Mouse (Mus musculus): ENCODE measurements around the gene Carmil1. TPM values are rescaled to one million over a fixed set of nuclear protein-coding genes. Genes with fewer than 3 reads are reported as not detected.

The Carmil1 gene
- polyA plus RNA-seq, 1 experiment = 4.5 TPM

DNA sequence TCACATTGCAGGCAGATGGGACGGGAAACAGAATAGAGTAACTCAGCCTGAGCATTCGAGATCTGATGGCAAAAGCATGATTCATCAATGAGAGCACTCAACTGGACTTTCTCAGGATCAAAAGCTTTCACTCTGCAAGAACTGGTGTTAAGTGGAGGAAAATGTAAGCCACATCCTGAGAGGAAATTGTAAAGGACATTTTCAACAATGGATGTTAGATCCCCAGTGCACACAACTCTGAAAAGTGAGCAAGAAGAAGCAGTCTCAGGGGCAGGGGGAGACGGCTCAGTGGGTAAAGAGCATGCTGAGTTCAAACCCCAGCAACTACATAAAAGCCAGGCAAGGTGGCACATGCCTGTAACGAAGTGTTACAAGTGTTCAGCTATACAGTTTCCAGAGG is 135.7 kb downstream of the Carmil1 start:
- H3K27me3 ChIP-seq (replicated peaks) = peaks cover 13% of the 10 kb centered on the region
- H3K36me3 ChIP-seq (replicated peaks; ENCODE audit: low read length) = no peaks in the 10 kb centered on the region
- peaks cover 40% of the 10 kb centered on the region for H3K4me1 ChIP-seq
- no peak overlapping the region for H3K4me3 ChIP-seq (replicated peaks)
- no peaks in the 10 kb centered on the region for H3K9me3 ChIP-seq
- no peak for TF ChIP-seq GATA1 (IDR thresholded peaks at IDR 0.05; ENCODE audit: borderline replicate concordance, low read length)
- TF ChIP-seq FLI1 (IDR thresholded peaks at IDR 0.05; ENCODE audit: low read length) = no peak

DNA sequence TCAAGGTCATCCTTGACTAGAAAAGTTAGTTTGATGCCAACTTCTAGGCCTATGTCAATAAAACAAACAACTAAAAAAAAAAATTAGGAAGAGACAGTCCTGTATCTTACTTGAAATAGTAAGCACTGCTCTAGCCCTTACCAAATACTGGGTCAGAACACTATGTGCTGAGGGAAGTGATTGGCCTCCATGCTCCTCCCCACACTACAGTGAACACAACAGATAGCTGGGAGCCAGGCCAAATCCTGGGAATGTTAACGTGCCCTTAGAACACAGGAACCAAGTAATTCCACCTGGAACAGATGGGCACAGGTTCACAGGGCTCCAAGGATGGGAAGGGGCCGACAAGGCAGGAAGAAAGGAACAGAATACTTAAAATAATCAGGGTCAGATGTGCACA is 136.5 kb downstream of the Carmil1 start:
- H3K4me1 ChIP-seq = peaks cover 40% of the 10 kb centered on the region
- no peak for TF ChIP-seq GATA1 (IDR thresholded peaks at IDR 0.05; ENCODE audit: borderline replicate concordance, low read length)
- TF ChIP-seq FLI1 (IDR thresholded peaks at IDR 0.05; ENCODE audit: low read length) = no peak
- no peaks in the 10 kb centered on the region for H3K9me3 ChIP-seq
- no peak overlapping the region for H3K4me3 ChIP-seq (replicated peaks)
- no peaks in the 10 kb centered on the region for H3K36me3 ChIP-seq (replicated peaks; ENCODE audit: low read length)
- H3K27me3 ChIP-seq (replicated peaks) = peaks cover 15% of the 10 kb centered on the region

DNA sequence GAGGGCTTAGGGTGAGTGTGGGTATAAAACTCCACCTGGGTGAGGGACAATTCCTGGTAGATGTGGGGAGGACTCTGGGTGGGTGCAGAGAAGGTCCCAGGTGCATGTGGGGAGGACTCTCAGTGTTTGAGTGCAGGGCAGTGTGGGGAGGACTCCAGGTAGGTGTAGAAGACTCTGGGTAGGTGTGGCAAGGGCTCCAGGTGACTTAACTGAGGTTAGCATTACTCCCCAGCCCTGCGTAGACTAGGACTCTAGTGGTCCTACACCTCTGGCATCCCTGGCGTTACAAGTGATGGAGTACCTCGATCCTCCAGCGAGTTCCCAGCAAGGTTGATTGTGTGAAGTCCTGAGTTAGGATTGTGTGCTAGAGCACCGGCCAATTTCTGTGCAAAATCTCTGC is 143.8 kb downstream of the Carmil1 start:
- Histone ChIP-seq H3K9me3 (no peaks in the 10 kb centered on the region), H3K4me3 (replicated peaks) (no peak overlapping the region), H3K36me3 (replicated peaks; ENCODE audit: low read length) (peaks cover 3% of the 10 kb centered on the region), H3K27me3 (replicated peaks) (peaks cover 41% of the 10 kb centered on the region), H3K4me1 (no peaks in the 10 kb centered on the region)
- TF ChIP-seq FLI1 (IDR thresholded peaks at IDR 0.05; ENCODE audit: low read length) = no peak
- no peak for TF ChIP-seq GATA1 (IDR thresholded peaks at IDR 0.05; ENCODE audit: borderline replicate concordance, low read length)

DNA sequence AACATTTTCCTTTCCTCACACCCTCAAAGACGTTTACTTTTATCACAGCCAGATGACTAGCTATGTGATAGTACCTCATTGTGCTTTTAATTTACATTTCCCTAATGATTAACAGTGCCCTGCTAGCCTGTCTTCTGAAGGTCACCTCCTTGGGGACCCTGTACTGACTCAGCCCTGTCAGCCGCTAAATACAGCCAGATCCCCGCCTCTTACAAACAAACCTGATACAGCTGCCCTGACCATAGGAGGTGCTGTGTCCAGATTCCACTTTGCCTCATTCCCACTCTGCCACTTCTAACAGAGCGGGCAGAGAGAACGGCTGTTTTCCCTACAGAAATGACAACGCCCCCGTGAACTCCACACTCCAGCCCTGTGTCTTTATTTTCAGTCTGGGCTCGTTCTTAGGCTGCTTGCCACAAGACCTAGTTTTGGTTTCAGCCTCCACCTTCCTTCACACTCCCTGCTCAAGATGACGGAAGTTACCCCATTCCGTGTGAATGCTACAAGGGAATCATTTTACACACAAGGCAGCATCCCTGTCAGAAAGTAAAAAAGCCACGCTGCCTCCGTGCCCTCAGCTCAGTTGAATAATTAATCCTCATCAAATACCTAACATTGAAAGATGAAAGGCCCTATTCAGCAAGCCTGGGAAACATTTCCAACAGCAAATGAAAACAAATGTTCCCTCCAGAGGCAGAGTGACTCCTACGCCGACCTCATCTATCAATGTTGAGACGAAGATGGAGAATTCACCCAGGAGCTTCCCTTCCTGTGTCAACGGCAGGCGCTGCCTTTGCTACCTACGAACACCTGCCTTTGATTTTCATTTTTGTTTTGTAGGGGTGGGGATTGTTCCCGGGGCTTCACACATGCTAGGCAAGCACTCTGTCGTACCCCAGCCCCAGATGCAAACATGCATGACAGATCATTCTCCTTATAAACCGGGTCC is 145.0 kb downstream of the Carmil1 start:
- Histone ChIP-seq H3K4me3 (replicated peaks) (no peak overlapping the region), H3K27me3 (replicated peaks) (peaks cover 45% of the 10 kb centered on the region), H3K9me3 (no peaks in the 10 kb centered on the region), H3K36me3 (replicated peaks; ENCODE audit: low read length) (peaks cover 3% of the 10 kb centered on the region), H3K4me1 (no peaks in the 10 kb centered on the region)
- TF ChIP-seq GATA1 (IDR thresholded peaks at IDR 0.05; ENCODE audit: borderline replicate concordance, low read length) (no peak), FLI1 (IDR thresholded peaks at IDR 0.05; ENCODE audit: low read length) (no peak)

DNA sequence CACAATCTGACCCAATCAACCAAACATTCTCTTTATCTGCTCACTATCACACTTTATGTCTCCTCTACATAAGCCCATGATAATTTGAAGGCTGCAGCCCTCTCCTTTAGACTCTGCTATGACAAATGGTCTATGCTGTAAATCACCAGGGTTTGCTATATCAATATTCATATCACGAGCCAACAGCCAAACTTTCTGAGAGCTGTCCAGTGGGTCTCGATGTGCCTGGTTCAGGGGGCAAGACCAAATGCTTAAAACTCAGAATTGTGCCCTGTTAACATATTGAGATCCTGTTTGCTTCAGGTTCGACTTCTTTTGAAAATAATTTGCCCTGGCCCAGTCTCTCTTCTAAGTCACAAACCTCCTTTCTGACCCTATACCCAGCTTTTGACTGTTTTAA is 147.7 kb downstream of the Carmil1 start:
- Histone ChIP-seq H3K9me3 (no peaks in the 10 kb centered on the region), H3K36me3 (replicated peaks; ENCODE audit: low read length) (peaks cover 3% of the 10 kb centered on the region)
- no peak for TF ChIP-seq FLI1 (IDR thresholded peaks at IDR 0.05; ENCODE audit: low read length)
- no peak for TF ChIP-seq GATA1 (IDR thresholded peaks at IDR 0.05; ENCODE audit: borderline replicate concordance, low read length)

DNA sequence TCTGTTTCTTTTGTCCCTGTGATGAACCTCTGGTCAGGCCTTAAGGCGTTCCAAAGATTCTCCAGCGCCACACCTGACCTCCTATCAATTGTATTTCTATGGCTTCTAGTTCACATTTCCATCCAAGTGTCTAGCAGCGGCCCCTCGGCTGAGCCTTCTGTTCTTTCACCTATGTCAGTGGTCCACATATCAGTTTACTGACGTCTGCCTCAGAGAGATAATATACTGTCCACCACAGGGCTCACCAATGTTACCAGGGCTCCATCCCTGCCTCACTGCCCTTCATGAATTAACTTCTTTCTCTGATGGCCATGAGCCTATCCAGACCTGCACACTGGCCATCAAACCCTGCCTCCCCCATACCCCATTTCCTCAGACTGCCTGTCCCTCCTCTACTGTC is 149.3 kb downstream of the Carmil1 start:
- no peaks in the 10 kb centered on the region for H3K9me3 ChIP-seq
- H3K36me3 ChIP-seq (replicated peaks; ENCODE audit: low read length) = no peaks in the 10 kb centered on the region
- no peaks in the 10 kb centered on the region for H3K4me1 ChIP-seq
- TF ChIP-seq GATA1 (IDR thresholded peaks at IDR 0.05; ENCODE audit: borderline replicate concordance, low read length) (no peak), FLI1 (IDR thresholded peaks at IDR 0.05; ENCODE audit: low read length) (no peak)
- no peak overlapping the region for H3K4me3 ChIP-seq (replicated peaks)
- peaks cover 37% of the 10 kb centered on the region for H3K27me3 ChIP-seq (replicated peaks)

More for the DNA sequence above, 147.7 kb downstream of the Carmil1 start:
- Histone ChIP-seq H3K27me3 (replicated peaks) (peaks cover 45% of the 10 kb centered on the region), H3K4me1 (no peaks in the 10 kb centered on the region), H3K4me3 (replicated peaks) (no peak overlapping the region)

DNA sequence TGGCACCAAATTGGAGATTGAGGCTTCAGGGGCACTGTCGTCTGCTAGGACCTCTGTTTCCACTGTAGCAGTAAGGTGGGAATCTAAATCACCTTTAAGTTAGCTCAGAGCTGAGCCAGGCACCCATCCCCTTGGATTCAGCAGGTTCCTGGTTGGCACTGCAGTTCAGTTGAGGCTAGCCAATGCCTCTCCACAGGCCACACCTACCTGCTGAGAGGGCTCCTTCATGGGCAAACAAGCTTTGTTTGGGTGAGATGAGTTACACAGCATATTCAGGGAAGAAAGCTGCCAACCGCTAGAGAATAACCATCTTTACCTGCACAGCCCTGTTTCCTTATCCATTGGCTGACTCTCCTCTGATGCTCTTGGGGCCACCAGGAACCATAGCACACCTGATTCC is 149.9 kb downstream of the Carmil1 start:
- Histone ChIP-seq H3K4me1 (no peaks in the 10 kb centered on the region), H3K36me3 (replicated peaks; ENCODE audit: low read length) (no peaks in the 10 kb centered on the region), H3K4me3 (replicated peaks) (no peak overlapping the region), H3K27me3 (replicated peaks) (peaks cover 34% of the 10 kb centered on the region), H3K9me3 (no peaks in the 10 kb centered on the region)
- no peak for TF ChIP-seq GATA1 (IDR thresholded peaks at IDR 0.05; ENCODE audit: borderline replicate concordance, low read length)
- no peak for TF ChIP-seq FLI1 (IDR thresholded peaks at IDR 0.05; ENCODE audit: low read length)

DNA sequence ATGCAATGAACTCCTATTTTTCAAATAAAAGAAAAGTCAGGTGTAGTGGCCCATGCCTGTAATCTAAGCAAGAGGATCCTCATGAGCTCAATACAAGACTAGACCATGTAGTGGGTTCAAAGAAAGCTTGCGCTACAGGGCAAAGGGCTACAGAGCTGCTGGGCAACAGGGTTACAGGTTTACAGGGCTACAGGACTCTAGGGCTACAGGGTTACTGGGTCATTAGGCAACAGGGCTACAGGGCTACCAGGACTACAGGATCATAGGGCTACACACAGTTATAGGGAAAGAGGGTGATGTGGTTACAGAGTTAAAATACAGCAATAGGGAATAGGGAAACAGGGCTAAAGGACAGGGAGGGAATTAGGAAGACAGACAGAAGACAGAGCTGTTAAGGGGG is 151.9 kb downstream of the Carmil1 start:
- Histone ChIP-seq H3K4me1 (no peaks in the 10 kb centered on the region), H3K4me3 (replicated peaks) (no peak overlapping the region), H3K9me3 (no peaks in the 10 kb centered on the region), H3K36me3 (replicated peaks; ENCODE audit: low read length) (no peaks in the 10 kb centered on the region), H3K27me3 (replicated peaks) (peaks cover 27% of the 10 kb centered on the region)
- no peak for TF ChIP-seq GATA1 (IDR thresholded peaks at IDR 0.05; ENCODE audit: borderline replicate concordance, low read length)

DNA sequence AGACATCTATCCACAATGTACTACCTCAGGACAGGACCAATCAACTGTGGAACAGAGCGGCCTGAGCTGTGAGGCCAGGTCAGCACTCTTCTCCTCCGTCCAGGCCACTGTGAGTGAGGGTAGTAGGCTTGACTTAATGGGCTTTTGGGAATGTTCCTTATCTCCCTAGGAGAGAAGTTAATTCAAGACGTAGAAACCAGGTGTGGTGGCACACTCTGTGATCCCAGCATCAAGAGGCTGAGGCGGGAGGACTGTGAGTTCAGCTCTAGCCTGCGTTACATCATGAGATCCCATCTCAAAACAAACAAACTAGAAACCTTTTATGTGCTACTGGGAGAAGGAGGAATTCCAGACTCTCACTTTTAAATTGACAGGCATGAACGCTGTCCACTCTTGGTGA is 154.7 kb downstream of the Carmil1 start:
- no peaks in the 10 kb centered on the region for H3K9me3 ChIP-seq
- no peaks in the 10 kb centered on the region for H3K36me3 ChIP-seq (replicated peaks; ENCODE audit: low read length)
- no peak overlapping the region for H3K4me3 ChIP-seq (replicated peaks)
- H3K27me3 ChIP-seq (replicated peaks) = peaks cover 14% of the 10 kb centered on the region
- H3K4me1 ChIP-seq = no peaks in the 10 kb centered on the region
- TF ChIP-seq FLI1 (IDR thresholded peaks at IDR 0.05; ENCODE audit: low read length) = no peak
- TF ChIP-seq GATA1 (IDR thresholded peaks at IDR 0.05; ENCODE audit: borderline replicate concordance, low read length) = no peak

DNA sequence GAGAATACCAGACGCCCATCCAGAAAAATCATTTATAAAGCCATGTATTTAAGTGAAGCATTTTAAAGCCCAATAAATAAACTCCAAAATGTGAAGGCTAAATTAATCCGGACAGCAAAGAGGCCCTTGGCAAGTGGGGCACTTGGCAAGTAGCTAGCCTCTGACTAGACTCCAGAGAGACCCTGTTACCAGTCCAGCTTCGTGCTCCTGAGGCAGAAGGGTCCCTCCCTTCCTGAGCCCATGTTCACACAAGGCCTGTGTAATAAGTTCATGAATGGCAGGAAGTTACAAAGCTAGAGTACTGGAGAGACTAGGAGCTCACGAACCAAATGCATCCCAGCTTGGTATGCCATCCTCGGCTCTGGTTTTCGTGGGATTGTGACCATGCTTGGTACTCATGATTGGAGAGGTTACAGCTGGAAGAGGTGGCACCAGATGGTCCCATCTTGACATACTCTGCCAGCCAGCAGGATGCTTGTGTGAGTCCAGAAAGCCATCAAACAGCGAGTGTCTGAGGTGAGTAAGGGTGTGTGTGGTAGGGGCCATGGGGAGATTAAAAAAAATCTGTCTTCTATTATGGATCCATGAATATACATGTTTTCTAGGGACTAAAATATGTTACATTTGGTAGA is 163.3 kb downstream of the Carmil1 start:
- TF ChIP-seq GATA1 (IDR thresholded peaks at IDR 0.05; ENCODE audit: borderline replicate concordance, low read length) = no peak
- no peak for TF ChIP-seq FLI1 (IDR thresholded peaks at IDR 0.05; ENCODE audit: low read length)
- no peaks in the 10 kb centered on the region for H3K36me3 ChIP-seq (replicated peaks; ENCODE audit: low read length)
- H3K4me3 ChIP-seq (replicated peaks) = no peak overlapping the region
- H3K4me1 ChIP-seq = peaks cover 17% of the 10 kb centered on the region
- peaks cover 12% of the 10 kb centered on the region for H3K27me3 ChIP-seq (replicated peaks)
- H3K9me3 ChIP-seq = no peaks in the 10 kb centered on the region
